ENCODE assay signal across 9 mouse cellular contexts in genomic region chr11:51874266-51875036, GRCm38 (mm10). TPM values are rescaled to one million over a fixed set of nuclear protein-coding genes. Genes with fewer than 3 reads are reported as not detected.
DNase-seq lines count a peak whose midpoint lies in the region; ATAC-seq and TF ChIP-seq lines count a peak whose summit lies in the region.
"Had no signal": no experiment of that assay in that cellular context is flagged by ENCODE, and none has a peak within 500 bp of the region (broad histone marks: within the 10 kb centered on the region; RNA-seq: fewer than 3 reads in every experiment).

No protein-coding gene starts in this region.

- no peaks in the 10 kb centered on the region for H3K36me3 ChIP-seq in hindbrain, postnatal 0 days (ENCODE audit: insufficient read depth, low read length)
- H3K36me3 ChIP-seq: liver, embryonic 13.5 days had no signal

- H3K4me2 ChIP-seq in hindbrain, postnatal 0 days (ENCODE audit: low read depth, low read length): no peak overlapping the region
- H3K4me2 ChIP-seq: liver, embryonic 13.5 days had no signal

- WGBS in cerebellum, adult 2 months: 70% methylated on average over 7 of the region's 7 CpGs
- WGBS in hindbrain, postnatal 0 days: 86% methylated on average over 7 of the region's 7 CpGs

- H3K9ac ChIP-seq in hindbrain, postnatal 0 days (replicated peaks; ENCODE audit: low read length): no peak overlapping the region
- H3K9ac ChIP-seq: liver, embryonic 13.5 days had no signal

- TF ChIP-seq CTCF in cerebellum, adult 2 months (IDR thresholded peaks at IDR 0.05; ENCODE audit: borderline replicate concordance, insufficient read depth, low read depth, low read length): no peak
- TF ChIP-seq CTCF in hindbrain, postnatal 0 days (IDR thresholded peaks at IDR 0.05; ENCODE audit: low read depth): no peak

- no peak for TF ChIP-seq POLR2A in cerebellum, adult 2 months (IDR thresholded peaks at IDR 0.05; ENCODE audit: borderline replicate concordance, insufficient read depth, low read length)

- no peaks in the 10 kb centered on the region for H3K9me3 ChIP-seq in hindbrain, postnatal 0 days (ENCODE audit: low read length)
- H3K9me3 ChIP-seq: liver, embryonic 13.5 days had no signal

- H3K4me1 ChIP-seq in cerebellum, adult 2 months (ENCODE audit: control insufficient read depth, insufficient read depth, low read length): no peaks in the 10 kb centered on the region
- no peaks in the 10 kb centered on the region for H3K4me1 ChIP-seq in hindbrain, postnatal 0 days (ENCODE audit: insufficient read depth, low read length)

- no peaks in the 10 kb centered on the region for H3K27me3 ChIP-seq in cerebellum, adult 2 months (ENCODE audit: control insufficient read depth, insufficient read depth, low read length)
- H3K27me3 ChIP-seq in hindbrain, postnatal 0 days (ENCODE audit: insufficient read depth, low read length): no peaks in the 10 kb centered on the region
- H3K27me3 ChIP-seq: liver, embryonic 13.5 days had no signal

- no peak overlapping the region for H3K4me3 ChIP-seq in cerebellum, adult 2 months (replicated peaks; ENCODE audit: insufficient read depth, low read depth, low read length)
- H3K4me3 ChIP-seq in hindbrain, postnatal 0 days (ENCODE audit: low read length): no peak overlapping the region
- H3K4me3 ChIP-seq: liver, embryonic 13.5 days had no signal

- ATAC-seq in hindbrain, postnatal 0 days: no peak

- H3K27ac ChIP-seq in cerebellum, adult 2 months (ENCODE audit: insufficient read depth, low read length): no peak overlapping the region
- no peak overlapping the region for H3K27ac ChIP-seq in hindbrain, postnatal 0 days
- H3K27ac ChIP-seq: liver, embryonic 13.5 days had no signal

- DNase-seq in right cerebral cortex, adult 18-20 months: peak; percentile 66
- no peak for DNase-seq in right cerebral cortex, postnatal 4 days
- DNase-seq in adrenal gland, postnatal 25 days: peak; percentile 78
- DNase-seq in heart, postnatal 4 days: peak; percentile 52
- DNase-seq in natural killer cell, adult 2 months (ENCODE audit: low spot score in 2 of 2): peak; percentile 25 to 54
- no peak for DNase-seq in cerebellum, adult 2 months
- no peak for DNase-seq in hindbrain, postnatal 0 days (ENCODE audit: low spot score)
- DNase-seq in thymus, postnatal 10 days (ENCODE audit: low spot score in 2 of 2): no peak
- DNase-seq: liver, embryonic 13.5 days had no signal

RNA-seq across cellular contexts. Expression of gene Jade2, which starts 17.0 kb away (rescaled TPM):
- 16.3 and 19.8 TPM in 2 replicates for total RNA-seq in adrenal gland, postnatal 25 days (2021)
- total RNA-seq in heart, postnatal 4 days (2021): 1 to 10 TPM; 2.7 to 3.0 TPM
- polyA plus RNA-seq in cerebellum, adult 2 months (2012; rRNA removed): 21.8 and 21.9 TPM in 2 replicates
- total RNA-seq in hindbrain, postnatal 0 days (2014; rRNA removed): 3.1 and 4.3 TPM in 2 replicates
- polyA plus RNA-seq in hindbrain, postnatal 0 days (2015; fragmentation: Nextera tagmentation; extraction: Ambion mirVana): 1.1 and 1.2 TPM in 2 replicates

Comparison
In these comparisons a context has a peak if more than half of its experiments do, and no peak if none do; other contexts are left out.
1. DNase-seq: peak in right cerebral cortex, adult 18-20 months (single experiment), adrenal gland, postnatal 25 days (single experiment), heart, postnatal 4 days (single experiment) and natural killer cell, adult 2 months (2 of 2); none in right cerebral cortex, postnatal 4 days (single experiment), cerebellum, adult 2 months (0 of 2), hindbrain, postnatal 0 days (single experiment) and thymus, postnatal 10 days (0 of 2).